Mouse (Mus musculus) hindbrain, postnatal 0 days (tissue): ENCODE results near the gene Apln. TPM values are rescaled to one million over a fixed set of nuclear protein-coding genes. Genes with fewer than 3 reads are reported as not detected.

Experiments used
- ATAC-seq: fragments of 200-750 bp; cut with Nextera tagmentation; 2 replicates; pipeline ENCODE4 v1.8.0; 2017; ENCODE audit warnings: mild to moderate bottlenecking, moderate TSS enrichment, moderate library complexity
- DNase-seq: peaks from one replicate; pipeline ENCODE4 v3.0.0-alpha.2; 2015; ENCODE audit warnings: low spot score
- H3K27ac ChIP-seq: fragments of 300-500 bp; sonication (generic); 2 replicates; pipeline ENCODE4 v1.5.1; 2014; ENCODE audit warnings: mild to moderate bottlenecking
- H3K27me3 ChIP-seq: fragments of 300-500 bp; sonication (generic); 2 replicates; pipeline ENCODE4 v1.6.1; 2014; ENCODE audit warnings: low read length, mixed read lengths; ENCODE audit not compliant: insufficient read depth
- H3K36me3 ChIP-seq: fragments of 300-500 bp; sonication (generic); 2 replicates; pipeline ENCODE4 v1.6.1; 2014; ENCODE audit warnings: low read length, mixed read lengths; ENCODE audit not compliant: insufficient read depth
- H3K4me1 ChIP-seq: fragments of 300-500 bp; sonication (generic); 2 replicates; pipeline ENCODE4 v1.6.1; 2014; ENCODE audit warnings: antibody characterized with exemption, low read length, mixed read lengths; ENCODE audit not compliant: insufficient read depth
- H3K4me2 ChIP-seq: fragments of 300-500 bp; sonication (generic); 2 replicates; pipeline ENCODE4 v1.6.1; 2014; ENCODE audit warnings: low read depth, mild to moderate bottlenecking, low read length, moderate library complexity, mixed read lengths
- H3K4me3 ChIP-seq: fragments of 300-500 bp; sonication (generic); 2 replicates; pipeline ENCODE4 v1.5.1; 2014; ENCODE audit warnings: low read length
- H3K9ac ChIP-seq: fragments of 300-500 bp; sonication (generic); replicated peaks from 2 replicates; pipeline ENCODE4 v1.6.1; 2014; ENCODE audit warnings: mild to moderate bottlenecking, low read length, moderate library complexity, mixed read lengths
- H3K9me3 ChIP-seq: fragments of 300-500 bp; sonication (generic); 2 replicates; pipeline ENCODE4 v1.6.1; 2016; ENCODE audit warnings: low read length, mixed read lengths
- CTCF ChIP-seq: IDR thresholded peaks from 2 replicates; pipeline ENCODE4 v1.5.1; 2016; ENCODE audit warnings: antibody characterized with exemption, control low read depth, low read depth
- WGBS: fragments of 180-500 bp; shearing (Covaris S2); extraction: QIAGEN DNeasy Blood & Tissue Kit; methylation state at CpG from one replicate; pipeline ENCODE4 v1.1.7; 2014; 5-methylcytosine and 5-hydroxymethylcytosine counted together
- polyA plus RNA-seq: library from polyadenylated mRNA; unstranded; fragments of >200 nt; fragmentation: Nextera tagmentation; extraction: Ambion mirVana; gene quantifications from 2 replicates; pipeline ENCODE4 v1.2.1, GENCODE M21; 2015
- total RNA-seq: library from RNA; depleted of rRNA; stranded (reverse); fragments of >200 nt; gene quantifications from 2 replicates; pipeline ENCODE4 v1.2.3, GENCODE M21; 2014; rRNA removed

Apln gene
- total RNA-seq (8.9 and 11.1 TPM in 2 replicates), polyA plus RNA-seq (1.7 TPM in 2 replicates)

- 28% methylated on average over 70 of the region's 73 CpGs for WGBS
- peak within 1 kb of the TSS; percentile 76 for H3K4me2 ChIP-seq
- peak within 1 kb of the TSS; percentile 33; the same call in 1 of the 2 replicates for H3K9ac ChIP-seq
- peak within 1 kb of the TSS; percentile 43 for H3K4me3 ChIP-seq
- H3K27me3 ChIP-seq, result no peaks in the 10 kb centered on the region
- H3K4me1 ChIP-seq, result no peaks in the 10 kb centered on the region
- no peaks in the 10 kb centered on the region for H3K9me3 ChIP-seq
- no peak within 1 kb of the TSS for H3K27ac ChIP-seq
- TF ChIP-seq CTCF, result no peak
- H3K36me3 ChIP-seq, result no peaks in the 10 kb centered on the region
- DNase-seq, result peak; percentile 28
- peak; percentile 56 for ATAC-seq
Measured at GRCm38 (mm10) chrX:48034144-48035113, at the start of gene Apln. Gene Apln (minus strand): TSS chrX:48034853.

GRCm38 (mm10) chrX:48082364-48082763 lies 47.7 kb upstream of the Apln start:
- whole genome bisulfite sequencing, result 50% methylated on average over 5 of the region's 5 CpGs
- ATAC-seq (no peak), DNase-seq (no peak)
- no peak overlapping the region for H3K4me2 ChIP-seq
- no peaks in the 10 kb centered on the region for H3K9me3 ChIP-seq
- no peak for TF ChIP-seq CTCF
- H3K4me1 ChIP-seq, result no peaks in the 10 kb centered on the region
- no peaks in the 10 kb centered on the region for H3K36me3 ChIP-seq
- no peaks in the 10 kb centered on the region for H3K27me3 ChIP-seq
- no peak overlapping the region for H3K27ac ChIP-seq
- no peak overlapping the region for H3K4me3 ChIP-seq
- no peak overlapping the region for H3K9ac ChIP-seq

GRCm38 (mm10) chrX:48076806-48077425 lies 42.3 kb upstream of the Apln start:
- 73% methylated on average over 4 of the region's 4 CpGs for WGBS
- Histone ChIP-seq H3K9ac (no peak overlapping the region), H3K4me2 (no peak overlapping the region), H3K36me3 (no peaks in the 10 kb centered on the region), H3K27ac (no peak overlapping the region), H3K27me3 (no peaks in the 10 kb centered on the region), H3K4me1 (no peaks in the 10 kb centered on the region), H3K4me3 (no peak overlapping the region), H3K9me3 (no peaks in the 10 kb centered on the region)
- TF ChIP-seq CTCF, result no peak
- no peak for ATAC-seq
- DNase-seq, result peak; percentile 30

GRCm38 (mm10) chrX:48074691-48075090 lies 40.0 kb upstream of the Apln start:
- Histone ChIP-seq H3K36me3 (no peaks in the 10 kb centered on the region), H3K4me1 (no peaks in the 10 kb centered on the region), H3K4me2 (no peak overlapping the region), H3K4me3 (no peak overlapping the region), H3K9me3 (no peaks in the 10 kb centered on the region), H3K9ac (no peak overlapping the region), H3K27me3 (no peaks in the 10 kb centered on the region), H3K27ac (no peak overlapping the region)
- DNase-seq (no peak), ATAC-seq (no peak)
- 82% methylated on average over 3 of the region's 3 CpGs for WGBS
- TF ChIP-seq CTCF, result no peak

- 41% methylated on average over 5 of the region's 5 CpGs for WGBS
- H3K36me3 ChIP-seq, result no peaks in the 10 kb centered on the region
- no peaks in the 10 kb centered on the region for H3K4me1 ChIP-seq
- no peak for ATAC-seq
- H3K27ac ChIP-seq, result no peak overlapping the region
- DNase-seq, result no peak
- TF ChIP-seq CTCF, result no peak
- H3K9me3 ChIP-seq, result no peaks in the 10 kb centered on the region
- H3K4me3 ChIP-seq, result no peak overlapping the region
- H3K4me2 ChIP-seq, result no peak overlapping the region
- H3K9ac ChIP-seq, result no peak overlapping the region
- H3K27me3 ChIP-seq, result no peaks in the 10 kb centered on the region
Measured at GRCm38 (mm10) chrX:48072401-48072800, 37.7 kb upstream of the Apln start.

DNA sequence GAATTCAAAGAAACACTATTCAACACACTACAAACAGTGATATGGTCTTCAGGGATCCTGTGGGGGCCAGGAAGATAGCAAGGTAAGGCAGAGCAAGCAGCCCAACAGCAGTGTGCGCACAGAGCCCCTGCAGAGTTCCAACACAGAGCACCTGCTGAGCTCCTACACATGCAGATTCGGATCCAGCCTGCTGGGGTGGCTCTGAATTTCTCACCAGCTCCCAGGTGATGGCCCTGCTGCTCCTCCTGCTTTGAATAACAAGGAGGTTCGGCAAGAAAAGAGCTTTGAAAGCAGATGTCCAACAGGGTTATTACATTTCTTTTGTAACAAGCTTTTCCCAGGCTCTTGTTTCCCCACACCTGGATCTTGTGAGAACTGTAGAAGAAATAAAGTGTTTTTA lies 37.3 kb upstream of the Apln start:
- Histone ChIP-seq H3K27ac (no peak overlapping the region), H3K9me3 (no peaks in the 10 kb centered on the region), H3K36me3 (no peaks in the 10 kb centered on the region), H3K4me3 (no peak overlapping the region), H3K27me3 (no peaks in the 10 kb centered on the region), H3K9ac (no peak overlapping the region), H3K4me1 (no peaks in the 10 kb centered on the region), H3K4me2 (no peak overlapping the region)
- WGBS, result 29% methylated on average over 3 of the region's 3 CpGs
- ATAC-seq (no peak), DNase-seq (no peak)
- no peak for TF ChIP-seq CTCF
